Mouse (Mus musculus) stomach, postnatal 0 days (tissue): ENCODE data around the gene Pitpnm2.

Source experiments
- CTCF ChIP-seq: IDR thresholded peaks from 2 replicates; pipeline ENCODE4 v1.5.1; 2016; ENCODE audit warnings: antibody characterized with exemption, low read depth, mild to moderate bottlenecking, moderate library complexity
- EP300 ChIP-seq: optimal IDR thresholded peaks from 2 replicates; pipeline ENCODE3; 2016; ENCODE audit warnings: antibody characterized with exemption

GRCm38 (mm10) chr5:124182097-124182496 lies 67.5 kb downstream of the Pitpnm2 start:
- TF ChIP-seq CTCF (no peak), EP300 (no peak)
